8 mouse cellular contexts compared by ENCODE assay signal in genomic region chr5:142905038-142905695, GRCm38 (mm10). TPM values are rescaled to one million over a fixed set of nuclear protein-coding genes. Genes with fewer than 3 reads are reported as not detected.
A peak's percentile ranks its signal among the peaks of the same experiment; 100 is the strongest.
DNase-seq lines count a peak whose midpoint lies in the region; ATAC-seq and TF ChIP-seq lines count a peak whose summit lies in the region.

No protein-coding gene starts in this region.

- peak overlapping the region; percentile 100 for H3K4me3 ChIP-seq in spleen, adult 2 months (ENCODE audit: extremely low read depth, insufficient read depth, insufficient read length)
- H3K4me3 ChIP-seq in forebrain, embryonic 11.5 days (ENCODE audit: low read depth, low read length): peak overlapping the region; percentile 100
- H3K4me3 ChIP-seq in limb, embryonic 10.5 days: peak overlapping the region; percentile 90
- H3K4me3 ChIP-seq in small intestine, adult 2 months (ENCODE audit: low read depth, low read length): peak overlapping the region; percentile 75

- no peak; the same call in 1 of the 2 replicates for ATAC-seq in forebrain, embryonic 11.5 days (replicated peaks; ENCODE audit: low FRiP score)
- ATAC-seq in CD4-positive, CD25-positive, alpha-beta regulatory T cell, adult 4 months: no peak

- no peaks in the 10 kb centered on the region for H3K27me3 ChIP-seq in spleen, adult 2 months (ENCODE audit: control insufficient read depth, insufficient read depth, low read length)
- no peaks in the 10 kb centered on the region for H3K27me3 ChIP-seq in forebrain, embryonic 11.5 days (ENCODE audit: control insufficient read depth, insufficient read depth, low read length)
- peaks cover 20% of the 10 kb centered on the region; the same call in 1 of the 2 replicates for H3K27me3 ChIP-seq in limb, embryonic 10.5 days (ENCODE audit: low read depth, poor library complexity, severe bottlenecking)
- no peaks in the 10 kb centered on the region for H3K27me3 ChIP-seq in small intestine, adult 2 months (ENCODE audit: control insufficient read depth, insufficient read depth, low read length)

- H3K9me3 ChIP-seq in forebrain, embryonic 11.5 days (ENCODE audit: control insufficient read depth, low read length): no peaks in the 10 kb centered on the region
- no peaks in the 10 kb centered on the region for H3K9me3 ChIP-seq in limb, embryonic 10.5 days (replicated peaks)

- no peak for DNase-seq in spleen, adult 2 months (ENCODE audit: low read depth in 1 of 2, low spot score in 2 of 2)
- no peak for DNase-seq in spleen, postnatal 10 days (ENCODE audit: low spot score in 2 of 2)
- DNase-seq in forebrain, embryonic 11.5 days (ENCODE audit: low spot score): no peak
- no peak for DNase-seq in limb, embryonic 10.5 days (ENCODE audit: low spot score)
- DNase-seq in adrenal gland, postnatal 36 days: no peak
- no peak for DNase-seq in urinary bladder, postnatal 25 days (ENCODE audit: low spot score)

- H3K36me3 ChIP-seq in spleen, adult 2 months (ENCODE audit: control insufficient read depth, insufficient read depth, low read length): peaks cover 55% of the 10 kb centered on the region
- H3K36me3 ChIP-seq in forebrain, embryonic 11.5 days (ENCODE audit: control insufficient read depth, insufficient read depth, low read length): peaks cover 33% of the 10 kb centered on the region
- peaks cover 58% of the 10 kb centered on the region for H3K36me3 ChIP-seq in limb, embryonic 10.5 days
- peaks cover 58% of the 10 kb centered on the region for H3K36me3 ChIP-seq in small intestine, adult 2 months (ENCODE audit: control insufficient read depth, insufficient read depth, low read length)

- H3K4me2 ChIP-seq in forebrain, embryonic 11.5 days (ENCODE audit: low read depth, low read length, severe bottlenecking): peak overlapping the region; percentile 74

- H3K27ac ChIP-seq in spleen, adult 2 months (ENCODE audit: insufficient read depth, low read length): peak overlapping the region; percentile 100
- peak overlapping the region; percentile 100 for H3K27ac ChIP-seq in forebrain, embryonic 11.5 days (ENCODE audit: low read depth, low read length)
- H3K27ac ChIP-seq in limb, embryonic 10.5 days: peak overlapping the region; percentile 100
- H3K27ac ChIP-seq in small intestine, adult 2 months (ENCODE audit: insufficient read depth, low read depth, low read length): peak overlapping the region; percentile 99

- WGBS in spleen, adult 2 months: under 1% methylated on average over 27 of the region's 27 CpGs
- WGBS in forebrain, embryonic 11.5 days: 8% methylated on average over 27 of the region's 27 CpGs
- WGBS in limb, embryonic 10.5 days: 8% methylated on average over 27 of the region's 27 CpGs
- 2% methylated on average over 27 of the region's 27 CpGs for WGBS in small intestine, adult 2 months

- H3K9ac ChIP-seq in forebrain, embryonic 11.5 days (ENCODE audit: low read length): peak overlapping the region; percentile 100

- H3K4me1 ChIP-seq in spleen, adult 2 months (ENCODE audit: control insufficient read depth, insufficient read depth, insufficient read length): peaks cover 14% of the 10 kb centered on the region; the same call in 1 of the 2 replicates
- peaks cover 25% of the 10 kb centered on the region; the same call in 1 of the 2 replicates for H3K4me1 ChIP-seq in forebrain, embryonic 11.5 days (replicated peaks; ENCODE audit: control insufficient read depth, insufficient read depth, low read length)
- peaks cover 48% of the 10 kb centered on the region for H3K4me1 ChIP-seq in limb, embryonic 10.5 days
- peaks cover 26% of the 10 kb centered on the region; the same call in 1 of the 2 replicates for H3K4me1 ChIP-seq in small intestine, adult 2 months (ENCODE audit: control insufficient read depth, insufficient read depth, insufficient read length, low read length)

- no peak for TF ChIP-seq CTCF in spleen, adult 2 months (IDR thresholded peaks at IDR 0.05; ENCODE audit: extremely low read depth, insufficient read depth, insufficient read length, insufficient replicate concordance)
- no peak for TF ChIP-seq CTCF in small intestine, adult 2 months (IDR thresholded peaks at IDR 0.05; ENCODE audit: extremely low read depth, insufficient read length, insufficient replicate concordance, low read depth, low read length)

- TF ChIP-seq POLR2A in spleen, adult 2 months (IDR thresholded peaks at IDR 0.05; ENCODE audit: low read depth, low read length): no peak
- TF ChIP-seq POLR2A in small intestine, adult 2 months (IDR thresholded peaks at IDR 0.05; ENCODE audit: low read depth, low read length): no peak

RNA-seq across cellular contexts. Expression of gene Actb, which starts 1.4 kb away (rescaled TPM):
- polyA plus RNA-seq in spleen, adult 2 months (2012; rRNA removed): 6,692 and 9,830 TPM in 2 replicates
- polyA plus RNA-seq in forebrain, embryonic 11.5 days (2014; fragmentation: Nextera tagmentation; extraction: Ambion mirVana): 13,526 and 13,808 TPM in 2 replicates
- 13,950 and 14,682 TPM in 2 replicates for polyA plus RNA-seq in limb, embryonic 10.5 days (2016; fragmentation: Nextera tagmentation; extraction: Ambion mirVana)
- 4,701 and 11,894 TPM in 2 replicates for polyA plus RNA-seq in small intestine, adult 2 months (2012; rRNA removed)
- total RNA-seq in adrenal gland, postnatal 36 days (2021): 1,000 to 10,000 TPM; 3,336 to 3,351 TPM
- over 10,000 TPM; 21,144 to 46,167 TPM for polyA plus RNA-seq in CD4-positive, CD25-positive, alpha-beta regulatory T cell, adult 4 months (2017; shearing (Covaris generic))

RNA-seq across cellular contexts. Expression of gene Fbxl18, which starts 9.9 kb away (rescaled TPM):
- 15.8 and 22.1 TPM in 2 replicates for polyA plus RNA-seq in spleen, adult 2 months (2012; rRNA removed)
- polyA plus RNA-seq in forebrain, embryonic 11.5 days (2014; fragmentation: Nextera tagmentation; extraction: Ambion mirVana): 15.4 and 16.0 TPM in 2 replicates
- 20.9 and 22.8 TPM in 2 replicates for polyA plus RNA-seq in limb, embryonic 10.5 days (2016; fragmentation: Nextera tagmentation; extraction: Ambion mirVana)
- polyA plus RNA-seq in small intestine, adult 2 months (2012; rRNA removed): 17.0 and 28.4 TPM in 2 replicates
- total RNA-seq in adrenal gland, postnatal 36 days (2021): 10 to 100 TPM; 10.8 to 13.9 TPM
- polyA plus RNA-seq in CD4-positive, CD25-positive, alpha-beta regulatory T cell, adult 4 months (2017; shearing (Covaris generic)): 1 to 10 TPM; 3.9 to 8.6 TPM

RNA-seq across cellular contexts. Expression of gene Fscn1, which starts 55.0 kb away (rescaled TPM):
- 33.7 and 59.8 TPM in 2 replicates for polyA plus RNA-seq in spleen, adult 2 months (2012; rRNA removed)
- polyA plus RNA-seq in forebrain, embryonic 11.5 days (2014; fragmentation: Nextera tagmentation; extraction: Ambion mirVana): 680 and 728 TPM in 2 replicates
- polyA plus RNA-seq in limb, embryonic 10.5 days (2016; fragmentation: Nextera tagmentation; extraction: Ambion mirVana): 806 and 864 TPM in 2 replicates
- polyA plus RNA-seq in small intestine, adult 2 months (2012; rRNA removed): 12.3 and 15.0 TPM in 2 replicates
- 10 to 100 TPM; 33.6 to 42.0 TPM for total RNA-seq in adrenal gland, postnatal 36 days (2021)
- under 1 TPM; 0.36 to 0.58 TPM for polyA plus RNA-seq in CD4-positive, CD25-positive, alpha-beta regulatory T cell, adult 4 months (2017; shearing (Covaris generic))

Comparison
In these comparisons a context has a peak if more than half of its experiments do, and no peak if none do; other contexts are left out.
1. RNA of gene Fscn1, which starts 55.0 kb away (polyA plus RNA-seq): 806 to 864 TPM in limb, embryonic 10.5 days and 680 to 728 TPM in forebrain, embryonic 11.5 days; 33.7 to 59.8 TPM in spleen, adult 2 months, 12.3 to 15.0 TPM in small intestine, adult 2 months and 0.36 to 0.58 TPM in CD4-positive, CD25-positive, alpha-beta regulatory T cell, adult 4 months; every median in the first group is over 10 times any median in the second.
2. Peak in every context shown above with its lines, with median percentiles within 50 percentile points of each other: H3K27ac ChIP-seq and H3K4me3 ChIP-seq.